Mouse (Mus musculus): ENCODE data around the gene Lpar5.
"Not testable (repeated sequence)": the region's sequence is repeated elsewhere in the genome, so short reads cannot be mapped to it uniquely, and the experiment has no call there.

Gene Lpar5

GRCm38 (mm10) chr6:125067571-125067995 lies at the start of gene Lpar5:
Lpar5 (plus strand) TSS chr6:125067920.
- DNase-seq: no peak

GRCm38 (mm10) chr6:125030532-125030931 lies 37.2 kb upstream of the Lpar5 start:
- DNase-seq: peak in 1 of 2 experiments; percentile 39

GRCm38 (mm10) chr6:125031604-125032003 lies 36.1 kb upstream of the Lpar5 start:
- no peak for DNase-seq

- DNase-seq: no peak
Observed at GRCm38 (mm10) chr6:125038666-125039065, 29.1 kb upstream of the Lpar5 start.

- DNase-seq: no peak
Observed at GRCm38 (mm10) chr6:125039131-125039530, 28.6 kb upstream of the Lpar5 start.

- peak; percentile 75 to 82 for DNase-seq
Observed at GRCm38 (mm10) chr6:125039533-125040153, 28.1 kb upstream of the Lpar5 start, which contains the start of gene Ing4. Ing4 (plus strand) TSS chr6:125039760.

- no peak for DNase-seq
Observed at GRCm38 (mm10) chr6:125040221-125040620, 27.5 kb upstream of the Lpar5 start.

- DNase-seq: no peak
Observed at GRCm38 (mm10) chr6:125041047-125041446, 26.7 kb upstream of the Lpar5 start.

- DNase-seq: no peak
Observed at GRCm38 (mm10) chr6:125042081-125042480, 25.6 kb upstream of the Lpar5 start.

- DNase-seq: peak; percentile 50 to 77
Observed at GRCm38 (mm10) chr6:125046691-125047090, 21.0 kb upstream of the Lpar5 start.

- DNase-seq: no peak
Observed at GRCm38 (mm10) chr6:125049678-125050077, 18.0 kb upstream of the Lpar5 start, which contains the start of gene Acrbp. Acrbp (plus strand) TSS chr6:125049689.

GRCm38 (mm10) chr6:125051237-125051636 lies 16.5 kb upstream of the Lpar5 start:
- no peak for DNase-seq

- DNase-seq: no peak
Observed at GRCm38 (mm10) chr6:125061493-125061892, 6.2 kb upstream of the Lpar5 start.

- DNase-seq: no peak
Observed at GRCm38 (mm10) chr6:125062511-125062910, 5.2 kb upstream of the Lpar5 start.

GRCm38 (mm10) chr6:125063906-125064305 lies 3.8 kb upstream of the Lpar5 start:
- DNase-seq: no peak

- DNase-seq: not testable (repeated sequence)
Observed at GRCm38 (mm10) chr6:125065223-125065622, 2.5 kb upstream of the Lpar5 start.

GRCm38 (mm10) chr6:125071170-125071895 lies 3.6 kb downstream of the Lpar5 start:
- peak; percentile 58 to 68 for DNase-seq

- peak in 1 of 2 experiments; percentile 31 for DNase-seq
Observed at GRCm38 (mm10) chr6:125071896-125072279, 4.2 kb downstream of the Lpar5 start.

GRCm38 (mm10) chr6:125073825-125074224 lies 6.1 kb downstream of the Lpar5 start:
- no peak for DNase-seq

- no peak for DNase-seq
Observed at GRCm38 (mm10) chr6:125081394-125081793, 13.7 kb downstream of the Lpar5 start.

GRCm38 (mm10) chr6:125081797-125082560 lies 14.3 kb downstream of the Lpar5 start:
- DNase-seq: no peak

GRCm38 (mm10) chr6:125082801-125083386 lies 15.2 kb downstream of the Lpar5 start:
- DNase-seq: no peak

GRCm38 (mm10) chr6:125084424-125084823 lies 16.7 kb downstream of the Lpar5 start:
- DNase-seq: peak in 1 of 2 experiments; percentile 50
